Mouse (Mus musculus): ENCODE results near the gene Bcas1.
"Not testable (repeated sequence)": the region's sequence is repeated elsewhere in the genome, so short reads cannot be mapped to it uniquely, and the experiment has no call there.

The Bcas1 gene

GRCm38 (mm10) chr2:170427704-170428103 is at the start of gene Bcas1:
Gene Bcas1, minus strand, starts transcription at chr2:170427845.
- DNase-seq (ENCODE audit: low spot score in 2 of 2) = no peak

GRCm38 (mm10) chr2:170476643-170477042 is 49.0 kb upstream of the Bcas1 start:
- no peak for DNase-seq (ENCODE audit: low spot score in 2 of 2)

GRCm38 (mm10) chr2:170476215-170476614 is 48.6 kb upstream of the Bcas1 start:
- DNase-seq (ENCODE audit: low spot score in 2 of 2) = no peak

- DNase-seq (ENCODE audit: low spot score in 2 of 2) = no peak
Measured at GRCm38 (mm10) chr2:170475164-170475563, 47.5 kb upstream of the Bcas1 start.

- DNase-seq (ENCODE audit: low spot score in 2 of 2) = no peak
Measured at GRCm38 (mm10) chr2:170474125-170474524, 46.5 kb upstream of the Bcas1 start.

GRCm38 (mm10) chr2:170470591-170470990 is 42.9 kb upstream of the Bcas1 start:
- DNase-seq (ENCODE audit: low spot score in 2 of 2) = no peak

GRCm38 (mm10) chr2:170469616-170470308 is 42.1 kb upstream of the Bcas1 start:
- DNase-seq (ENCODE audit: low spot score in 2 of 2) = peak; percentile 50 to 51

GRCm38 (mm10) chr2:170468009-170468408 is 40.4 kb upstream of the Bcas1 start:
- no peak for DNase-seq (ENCODE audit: low spot score in 2 of 2)

- DNase-seq (ENCODE audit: low spot score in 2 of 2) = no peak
Measured at GRCm38 (mm10) chr2:170464817-170465216, 37.2 kb upstream of the Bcas1 start.

GRCm38 (mm10) chr2:170461652-170462051 is 34.0 kb upstream of the Bcas1 start:
- DNase-seq (ENCODE audit: low spot score in 2 of 2) = no peak

- no peak for DNase-seq (ENCODE audit: low spot score in 2 of 2)
Measured at GRCm38 (mm10) chr2:170459805-170460204, 32.2 kb upstream of the Bcas1 start.

GRCm38 (mm10) chr2:170459183-170459582 is 31.5 kb upstream of the Bcas1 start:
- no peak for DNase-seq (ENCODE audit: low spot score in 2 of 2)

- not testable (repeated sequence) for DNase-seq (ENCODE audit: low spot score in 2 of 2)
Measured at GRCm38 (mm10) chr2:170453809-170454208, 26.2 kb upstream of the Bcas1 start.

GRCm38 (mm10) chr2:170450933-170451332 is 23.3 kb upstream of the Bcas1 start:
- peak; percentile 73 to 77 for DNase-seq (ENCODE audit: low spot score in 2 of 2)

- peak; percentile 23 to 33 for DNase-seq (ENCODE audit: low spot score in 2 of 2)
Measured at GRCm38 (mm10) chr2:170447651-170448050, 20.0 kb upstream of the Bcas1 start.

GRCm38 (mm10) chr2:170446843-170447383 is 19.3 kb upstream of the Bcas1 start:
- no peak for DNase-seq (ENCODE audit: low spot score in 2 of 2)

- peak in 1 of 2 experiments; percentile 26 for DNase-seq (ENCODE audit: low spot score in 2 of 2)
Measured at GRCm38 (mm10) chr2:170445861-170446260, 18.2 kb upstream of the Bcas1 start.

- DNase-seq (ENCODE audit: low spot score in 2 of 2) = peak; percentile 12 to 15
Measured at GRCm38 (mm10) chr2:170442535-170442934, 14.9 kb upstream of the Bcas1 start.

GRCm38 (mm10) chr2:170438782-170439181 is 11.1 kb upstream of the Bcas1 start:
- DNase-seq (ENCODE audit: low spot score in 2 of 2) = no peak

GRCm38 (mm10) chr2:170436204-170436603 is 8.6 kb upstream of the Bcas1 start:
- DNase-seq (ENCODE audit: low spot score in 2 of 2) = no peak

GRCm38 (mm10) chr2:170432152-170432551 is 4.5 kb upstream of the Bcas1 start:
- no peak for DNase-seq (ENCODE audit: low spot score in 2 of 2)

GRCm38 (mm10) chr2:170428966-170429365 is 1.3 kb upstream of the Bcas1 start:
- no peak for DNase-seq (ENCODE audit: low spot score in 2 of 2)

GRCm38 (mm10) chr2:170424131-170424530 is 3.5 kb downstream of the Bcas1 start:
- no peak for DNase-seq (ENCODE audit: low spot score in 2 of 2)

- DNase-seq (ENCODE audit: low spot score in 2 of 2) = no peak
Measured at GRCm38 (mm10) chr2:170421924-170422323, 5.7 kb downstream of the Bcas1 start.

Measured in right cerebral cortex, adult 2 months (tissue).